Mouse (Mus musculus) thymus, adult 18-20 months (tissue): ENCODE measurements at regions not wholly inside any gene's neighbourhood (a gene's known extent, or its start where the extent isn't known, plus 50 kb on each side); places are given as distances from the start of the nearest gene placed in this dataset.

Experiments used
- DNase-seq, 2 experiments: peaks; one replicate each; pipeline ENCODE4 v3.0.0; 2022; ENCODE audit warnings: mixed read lengths in 2 of 2

- DNase-seq: no peak
Observed at GRCm38 (mm10) chr7:40674397-40674796, 223.7 kb upstream of the Vstm2b start.

- no peak for DNase-seq
Observed at GRCm38 (mm10) chr7:40677601-40678000, 220.5 kb upstream of the Vstm2b start.

DNA sequence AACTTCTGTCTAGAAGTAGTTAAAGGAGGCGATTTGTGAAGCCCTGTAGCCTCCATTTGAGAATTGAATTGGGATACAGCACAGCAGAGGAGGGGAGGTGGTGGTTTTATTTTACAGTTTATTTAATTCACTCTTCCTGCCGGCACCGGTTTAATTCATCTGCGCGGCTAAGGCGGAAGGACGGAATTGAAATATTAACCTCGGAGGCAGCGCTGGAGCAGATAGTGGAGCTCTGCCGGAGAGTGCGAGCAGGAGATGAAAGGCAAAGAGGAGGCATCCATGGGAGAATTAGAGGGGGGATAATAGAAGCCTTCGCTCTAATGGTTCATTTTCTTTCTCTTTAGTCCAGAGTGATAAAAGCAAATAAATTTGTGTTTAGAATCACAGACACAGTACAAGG lies 217.6 kb upstream of the Vstm2b start:
- DNase-seq: no peak

- no peak for DNase-seq
Observed at GRCm38 (mm10) chr7:40680993-40681392, 217.1 kb upstream of the Vstm2b start.

GRCm38 (mm10) chr7:40683176-40683575 lies 215.0 kb upstream of the Vstm2b start:
- DNase-seq: no peak

DNA sequence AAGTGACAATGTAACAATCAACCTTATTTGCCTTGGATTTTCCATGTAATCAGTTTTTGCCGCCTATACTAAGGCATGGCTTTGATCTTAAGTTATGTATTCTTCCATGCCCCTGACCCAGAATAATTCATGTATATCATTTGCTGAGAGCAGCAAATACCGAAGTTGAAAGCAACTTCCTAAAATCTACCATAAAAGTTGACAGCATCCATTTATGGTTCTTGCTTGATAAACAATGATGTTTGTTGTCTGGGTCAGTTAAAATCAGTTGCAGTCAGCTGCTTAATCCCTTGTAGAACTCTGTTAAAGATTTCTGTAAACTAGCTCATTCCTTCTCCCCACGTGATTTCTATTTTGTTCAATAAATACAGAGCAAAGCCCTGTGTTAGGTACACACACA lies 214.5 kb upstream of the Vstm2b start:
- no peak for DNase-seq

DNA sequence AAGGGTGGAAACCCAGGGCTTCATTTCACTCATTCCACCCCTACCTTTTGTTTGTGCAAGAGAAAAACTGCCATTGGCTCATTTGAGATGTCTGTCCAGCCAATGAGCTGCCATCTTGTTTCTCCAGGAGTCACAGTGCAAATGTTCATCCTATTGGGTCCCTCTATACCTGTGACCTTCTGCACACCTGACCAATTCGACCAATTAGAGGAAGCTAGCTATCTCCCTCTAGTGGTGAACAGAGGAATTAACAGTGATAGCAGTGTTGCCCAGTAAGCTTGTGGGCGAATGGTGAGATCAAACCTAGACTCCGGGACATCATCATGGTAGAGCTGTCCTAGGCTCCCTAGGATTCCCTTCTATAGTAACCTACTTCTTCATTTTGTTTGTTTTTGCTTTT lies 211.1 kb upstream of the Vstm2b start:
- DNase-seq: no peak

DNA sequence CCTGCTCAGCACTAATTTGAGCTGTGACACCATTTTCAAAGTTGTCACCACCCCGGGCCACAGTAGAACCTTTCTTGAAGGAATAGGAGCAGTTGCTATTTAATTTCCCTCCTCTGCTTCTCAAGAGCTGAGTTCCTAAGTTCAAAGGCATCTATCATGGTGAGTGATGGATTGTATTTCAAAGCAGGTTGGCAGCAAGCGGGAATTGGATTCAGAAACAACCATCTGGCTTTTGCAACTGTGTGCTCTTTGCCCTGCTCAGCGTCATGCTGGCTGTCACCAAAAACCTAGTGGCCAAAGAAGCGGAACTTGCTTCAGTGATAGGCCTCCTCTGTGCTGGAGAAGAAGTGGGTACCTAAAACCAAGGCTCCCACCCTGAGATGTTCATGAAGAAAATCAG lies 209.6 kb upstream of the Vstm2b start:
- no peak for DNase-seq

DNA sequence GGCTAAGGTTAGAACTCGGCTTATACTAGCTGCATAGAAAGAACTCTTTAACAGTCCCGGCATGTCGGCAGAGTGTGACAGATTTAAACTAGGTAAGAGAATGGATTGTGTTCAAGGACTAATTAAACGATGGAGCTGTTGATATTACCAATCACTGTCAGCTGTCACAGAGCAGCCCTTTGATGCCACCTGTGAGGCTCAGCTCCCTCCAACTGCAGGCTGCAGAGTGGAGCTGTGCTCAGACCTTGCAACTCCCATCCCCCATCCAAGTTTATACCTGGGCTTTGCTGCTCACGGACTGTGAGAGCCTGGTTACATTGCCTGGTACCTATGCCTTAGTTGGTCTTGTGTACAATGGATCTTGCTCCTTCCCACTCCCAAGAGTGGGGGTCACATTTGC lies 204.4 kb upstream of the Vstm2b start:
- DNase-seq: no peak

- DNase-seq: no peak
Observed at GRCm38 (mm10) chr7:40697551-40697950, 200.6 kb upstream of the Vstm2b start.

GRCm38 (mm10) chr7:40698309-40698708 lies 199.8 kb upstream of the Vstm2b start:
- DNase-seq: no peak

DNA sequence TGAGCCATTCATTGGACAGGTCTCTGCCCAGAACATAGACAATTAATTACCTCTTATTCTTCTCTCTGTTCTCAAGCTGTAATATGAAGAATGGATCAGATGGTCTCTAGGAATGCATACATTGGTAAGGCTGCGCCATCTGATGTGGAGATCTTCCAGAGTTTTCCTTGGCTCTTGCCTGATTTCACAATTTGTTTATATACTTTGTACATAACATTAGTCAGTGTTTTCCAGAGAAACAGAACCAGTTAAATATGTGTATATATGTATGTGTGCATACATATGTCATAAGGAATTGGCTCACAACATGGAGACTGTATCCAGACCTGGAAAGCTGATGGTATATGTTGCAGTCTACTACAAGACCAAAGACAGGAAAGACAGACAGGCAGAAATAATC lies 198.5 kb upstream of the Vstm2b start:
- no peak for DNase-seq

- DNase-seq: no peak
Observed at GRCm38 (mm10) chr7:40700656-40701055, 197.5 kb upstream of the Vstm2b start.

GRCm38 (mm10) chr7:40702191-40703045 lies 195.7 kb upstream of the Vstm2b start:
- DNase-seq: no peak

GRCm38 (mm10) chr7:40708231-40708630 lies 189.9 kb upstream of the Vstm2b start:
- DNase-seq: no peak

DNA sequence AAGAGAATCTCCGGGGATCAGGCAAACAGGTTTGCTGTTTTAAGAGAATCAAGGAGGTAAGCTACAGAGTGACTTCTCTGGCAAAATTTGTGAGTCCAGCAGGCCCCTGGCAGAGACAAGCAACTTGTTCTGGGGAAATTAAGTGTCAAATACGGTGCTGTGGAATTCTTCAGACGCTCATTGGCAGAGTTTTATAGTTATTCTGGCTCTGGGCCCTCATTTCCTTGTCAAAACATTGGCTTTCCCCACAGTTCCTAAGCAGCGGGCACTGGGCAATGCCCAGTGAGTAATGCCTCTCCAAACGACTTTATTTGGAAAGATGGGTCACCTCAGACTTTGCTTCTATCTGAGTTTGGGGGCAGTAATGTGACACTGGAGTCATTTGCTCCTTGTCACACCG lies 180.1 kb upstream of the Vstm2b start:
- no peak for DNase-seq

- no peak for DNase-seq
Observed at GRCm38 (mm10) chr7:40736971-40737468, 161.1 kb upstream of the Vstm2b start.

- DNase-seq: no peak
Observed at GRCm38 (mm10) chr7:40737496-40737895, 160.6 kb upstream of the Vstm2b start.

DNA sequence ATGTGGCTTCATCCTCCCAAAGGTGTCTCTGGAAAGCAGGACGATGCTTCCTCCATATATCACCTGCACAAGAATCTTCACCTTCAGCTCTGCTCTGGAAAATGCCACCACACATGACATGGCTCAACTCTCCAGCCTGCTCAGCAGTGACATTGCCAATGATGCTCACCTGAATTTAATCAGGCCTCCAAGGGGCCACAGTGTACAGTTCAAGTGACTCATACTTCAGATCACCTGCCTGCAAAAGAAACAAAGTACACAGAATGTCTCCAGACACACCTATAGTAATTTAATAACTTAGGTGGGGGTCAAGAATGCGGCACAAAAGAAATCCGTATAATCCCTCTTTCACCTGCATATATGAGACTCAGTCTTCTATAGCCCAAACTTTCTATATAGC lies 160.0 kb upstream of the Vstm2b start:
- no peak for DNase-seq

DNA sequence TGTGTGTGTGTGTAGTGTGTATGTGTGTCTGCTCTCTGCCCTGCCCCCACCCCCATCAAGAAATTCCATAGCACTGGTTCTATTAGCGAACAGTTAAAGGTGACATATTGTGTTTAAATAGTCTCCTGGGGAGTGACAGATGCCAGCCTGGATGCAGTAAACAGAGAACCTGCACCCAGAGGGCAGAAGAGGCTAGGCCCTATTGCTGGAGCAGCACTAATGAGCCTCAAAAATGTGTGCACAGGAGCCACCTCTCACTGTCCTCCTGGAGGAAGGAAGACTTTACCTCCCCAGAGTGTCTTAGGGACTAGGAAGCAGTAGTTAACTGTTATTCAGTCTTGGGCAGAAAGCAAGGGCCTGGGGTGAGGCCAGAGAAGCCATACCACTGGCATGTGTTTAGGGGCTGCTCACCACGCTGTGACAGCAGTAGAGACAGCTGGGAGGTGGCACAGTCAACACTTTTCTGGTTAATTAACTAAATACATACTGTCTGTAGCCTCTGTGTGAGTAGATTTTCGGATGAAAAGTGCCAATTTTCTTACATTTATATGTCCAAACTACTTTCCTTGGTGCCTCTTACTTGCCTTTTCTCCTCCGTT lies 155.5 kb upstream of the Vstm2b start:
- DNase-seq: no peak

DNA sequence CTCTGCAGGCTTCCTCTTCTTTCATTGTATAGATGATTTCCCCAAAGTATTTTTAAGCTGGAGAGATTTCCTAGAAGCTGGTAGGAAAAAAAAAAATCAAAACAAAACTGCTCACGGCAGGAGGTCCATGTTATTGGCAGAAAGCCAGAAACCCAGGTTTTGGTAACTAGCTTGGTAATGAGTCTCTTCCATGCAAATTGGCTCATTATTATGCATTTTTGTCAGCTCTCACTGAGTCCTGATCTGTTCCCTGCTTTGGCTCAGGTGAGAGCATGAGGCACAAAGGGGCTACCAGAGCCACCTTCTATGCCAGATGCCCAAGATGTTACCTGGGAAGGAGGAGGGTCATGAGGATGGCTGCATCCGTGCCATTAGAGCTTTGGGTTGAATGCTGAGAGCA lies 146.3 kb upstream of the Vstm2b start:
- no peak for DNase-seq

DNA sequence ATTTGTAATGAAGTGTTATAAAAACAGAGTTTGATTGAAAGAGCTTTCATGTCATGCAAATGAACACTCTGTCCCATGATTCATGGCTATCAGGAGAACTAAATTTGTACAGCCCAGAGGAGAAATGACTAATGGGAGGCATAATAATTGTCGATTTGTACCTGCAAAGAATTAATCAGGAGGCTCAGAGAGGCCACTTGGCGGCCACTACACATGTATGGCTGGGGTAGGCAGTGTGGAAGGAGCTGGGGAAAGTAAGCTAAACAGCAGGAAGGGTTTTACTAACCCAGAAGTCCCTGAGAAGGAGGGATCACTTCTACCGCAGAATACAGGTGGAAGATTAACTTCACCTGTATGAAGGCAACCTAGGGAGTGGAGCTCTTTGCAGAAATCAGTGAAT lies 145.9 kb upstream of the Vstm2b start:
- no peak for DNase-seq

- no peak for DNase-seq
Observed at GRCm38 (mm10) chr7:40753490-40753889, 144.6 kb upstream of the Vstm2b start.

- no peak for DNase-seq
Observed at GRCm38 (mm10) chr7:40762520-40762919, 135.6 kb upstream of the Vstm2b start.
